In genomic region chr9:59638372-59638771, GRCm38 (mm10) we compare ENCODE assay signal across 26 mouse cellular contexts. TPM values are rescaled to one million over a fixed set of nuclear protein-coding genes. Genes with fewer than 3 reads are reported as not detected.
A peak's percentile ranks its signal among the peaks of the same experiment; 100 is the strongest.
DNase-seq lines count a peak whose midpoint lies in the region; ATAC-seq and TF ChIP-seq lines count a peak whose summit lies in the region.
"Had no signal": no experiment of that assay in that cellular context is flagged by ENCODE, and none has a peak within 500 bp of the region (broad histone marks: within the 10 kb centered on the region; RNA-seq: fewer than 3 reads in every experiment).

No protein-coding gene starts in this region.

- TF ChIP-seq POLR2A in MEL (IDR thresholded peaks at IDR 0.05; ENCODE audit: control insufficient read depth in 1 of 2, insufficient read depth in 1 of 2, low read depth in 1 of 2, low read length in 2 of 2, poor library complexity in 1 of 2), result no peak

- DNase-seq in embryonic facial prominence, embryonic 11.5 days (ENCODE audit: low spot score), result peak; percentile 29
- no peak for DNase-seq in embryonic facial prominence, embryonic 10.5 days (ENCODE audit: low spot score)
- peak; percentile 28 for DNase-seq in liver, embryonic 13.5 days
- no peak for DNase-seq in liver, postnatal 0 days
- peak; percentile 82 for DNase-seq in MEL (ENCODE audit: low read depth, low spot score)
- DNase-seq in ovary, adult 18-20 months (ENCODE audit: low spot score), result no peak
- DNase-seq in urinary bladder, postnatal 10 days (ENCODE audit: low spot score), result no peak
- DNase-seq: adrenal gland, adult 2 months; adrenal gland, postnatal 14 days; cerebellum, adult 11 months; cerebellum, adult 2 months; cerebellum, adult 9-11 months; cerebellum, postnatal 25 days; gastrocnemius, postnatal 25 days; heart, adult 2 months; heart, postnatal 14 days had no signal

- H3K27ac ChIP-seq in embryonic facial prominence, embryonic 11.5 days (replicated peaks; ENCODE audit: low read depth, low read length), result no peak overlapping the region
- H3K27ac ChIP-seq in embryonic facial prominence, embryonic 10.5 days (replicated peaks), result no peak overlapping the region
- H3K27ac ChIP-seq in liver, embryonic 13.5 days, result no peak overlapping the region
- no peak overlapping the region for H3K27ac ChIP-seq in liver, postnatal 0 days (ENCODE audit: low read depth)
- H3K27ac ChIP-seq in MEL (ENCODE audit: control insufficient read depth, low read depth, low read length), result peak overlapping the region; percentile 49
- H3K27ac ChIP-seq in liver, embryonic 16.5 days (ENCODE audit: low read length), result no peak overlapping the region
- H3K27ac ChIP-seq: forebrain, embryonic 12.5 days; forebrain, embryonic 15.5 days; heart, adult 2 months; heart, embryonic 10.5 days; heart, embryonic 13.5 days; hindbrain, embryonic 12.5 days; hindbrain, embryonic 15.5 days had no signal

- H3K9me3 ChIP-seq in embryonic facial prominence, embryonic 11.5 days (replicated peaks; ENCODE audit: control insufficient read depth, low read length), result no peaks in the 10 kb centered on the region
- H3K9me3 ChIP-seq in embryonic facial prominence, embryonic 10.5 days, result no peaks in the 10 kb centered on the region
- H3K9me3 ChIP-seq in liver, embryonic 13.5 days (replicated peaks), result no peaks in the 10 kb centered on the region
- H3K9me3 ChIP-seq in liver, postnatal 0 days (ENCODE audit: low read length), result no peaks in the 10 kb centered on the region
- no peaks in the 10 kb centered on the region for H3K9me3 ChIP-seq in MEL (replicated peaks; ENCODE audit: insufficient read depth, low read length)
- H3K9me3 ChIP-seq in liver, embryonic 16.5 days (replicated peaks; ENCODE audit: control insufficient read depth, low read length), result no peaks in the 10 kb centered on the region
- H3K9me3 ChIP-seq: forebrain, embryonic 12.5 days; forebrain, embryonic 15.5 days; heart, embryonic 10.5 days; heart, embryonic 13.5 days; hindbrain, embryonic 12.5 days; hindbrain, embryonic 15.5 days had no signal

- TF ChIP-seq RAD21 in MEL (IDR thresholded peaks at IDR 0.05; ENCODE audit: low read depth, low read length), result no peak

- H3K27me3 ChIP-seq in embryonic facial prominence, embryonic 11.5 days (ENCODE audit: control insufficient read depth, insufficient read depth, low read length), result no peaks in the 10 kb centered on the region
- no peaks in the 10 kb centered on the region for H3K27me3 ChIP-seq in embryonic facial prominence, embryonic 10.5 days (replicated peaks; ENCODE audit: low read depth, poor library complexity, severe bottlenecking)
- no peaks in the 10 kb centered on the region for H3K27me3 ChIP-seq in liver, embryonic 13.5 days
- no peaks in the 10 kb centered on the region for H3K27me3 ChIP-seq in liver, postnatal 0 days (ENCODE audit: insufficient read depth, low read length)
- no peaks in the 10 kb centered on the region for H3K27me3 ChIP-seq in MEL (ENCODE audit: control insufficient read depth in 1 of 2, insufficient read depth in 2 of 2, low read length in 2 of 2)
- no peaks in the 10 kb centered on the region for H3K27me3 ChIP-seq in liver, embryonic 16.5 days (ENCODE audit: control insufficient read depth, insufficient read depth, low read depth, low read length)
- H3K27me3 ChIP-seq: forebrain, embryonic 12.5 days; forebrain, embryonic 15.5 days; heart, embryonic 13.5 days; hindbrain, embryonic 12.5 days; hindbrain, embryonic 15.5 days; Patski had no signal

- TF ChIP-seq EP300 in liver, postnatal 0 days (IDR thresholded peaks at IDR 0.05; ENCODE audit: low read depth), result no peak
- TF ChIP-seq EP300 in MEL (IDR thresholded peaks at IDR 0.05; ENCODE audit: low read depth in 1 of 2, low read length in 2 of 2), result peak; percentile 91 to 93

- no peaks in the 10 kb centered on the region for H3K4me1 ChIP-seq in embryonic facial prominence, embryonic 11.5 days (ENCODE audit: control insufficient read depth, insufficient read depth, low read length)
- no peaks in the 10 kb centered on the region for H3K4me1 ChIP-seq in embryonic facial prominence, embryonic 10.5 days
- peaks cover 12% of the 10 kb centered on the region for H3K4me1 ChIP-seq in liver, embryonic 13.5 days (replicated peaks)
- no peaks in the 10 kb centered on the region for H3K4me1 ChIP-seq in liver, postnatal 0 days (ENCODE audit: insufficient read depth)
- peaks cover 11 to 13% of the 10 kb centered on the region in 2 experiments for H3K4me1 ChIP-seq in MEL (ENCODE audit: control insufficient read depth in 1 of 2, insufficient read depth in 2 of 2, low read length in 2 of 2)
- no peaks in the 10 kb centered on the region; the same call in 1 of the 2 replicates for H3K4me1 ChIP-seq in liver, embryonic 16.5 days (ENCODE audit: control insufficient read depth, low read depth, low read length)
- H3K4me1 ChIP-seq: forebrain, embryonic 12.5 days; forebrain, embryonic 15.5 days; heart, embryonic 10.5 days; heart, embryonic 13.5 days; hindbrain, embryonic 12.5 days; hindbrain, embryonic 15.5 days had no signal

- H3K79me2 ChIP-seq in MEL (ENCODE audit: control insufficient read depth, insufficient read depth, low read length, poor library complexity), result no peaks in the 10 kb centered on the region

- WGBS in embryonic facial prominence, embryonic 11.5 days, result 88% methylated on average over 1 of the region's 1 CpGs
- WGBS in embryonic facial prominence, embryonic 10.5 days, result 82% methylated on average over 1 of the region's 1 CpGs
- 37% methylated on average over 1 of the region's 1 CpGs for WGBS in liver, embryonic 13.5 days (ENCODE audit: insufficient replicate concordance)
- 55% methylated on average over 1 of the region's 1 CpGs for WGBS in liver, postnatal 0 days (ENCODE audit: insufficient replicate concordance)
- 13% methylated on average over 1 of the region's 1 CpGs for WGBS in liver, embryonic 16.5 days (ENCODE audit: insufficient replicate concordance)

- H3K4me2 ChIP-seq in embryonic facial prominence, embryonic 11.5 days (ENCODE audit: low read depth, low read length), result no peak overlapping the region
- no peak overlapping the region for H3K4me2 ChIP-seq in liver, embryonic 13.5 days
- H3K4me2 ChIP-seq in liver, postnatal 0 days (ENCODE audit: low read depth, low read length), result no peak overlapping the region
- no peak overlapping the region for H3K4me2 ChIP-seq in liver, embryonic 16.5 days (ENCODE audit: low read depth, low read length)
- H3K4me2 ChIP-seq: forebrain, embryonic 12.5 days; forebrain, embryonic 15.5 days; heart, embryonic 13.5 days; hindbrain, embryonic 12.5 days; hindbrain, embryonic 15.5 days had no signal

- H3K4me3 ChIP-seq in embryonic facial prominence, embryonic 11.5 days (ENCODE audit: low read depth, low read length), result no peak overlapping the region
- no peak overlapping the region for H3K4me3 ChIP-seq in embryonic facial prominence, embryonic 10.5 days
- no peak overlapping the region for H3K4me3 ChIP-seq in liver, embryonic 13.5 days (replicated peaks)
- no peak overlapping the region for H3K4me3 ChIP-seq in liver, postnatal 0 days (ENCODE audit: low read depth, low read length)
- no peak overlapping the region for H3K4me3 ChIP-seq in MEL (ENCODE audit: control insufficient read depth in 1 of 2, insufficient read depth in 1 of 2, low read depth in 2 of 2, low read length in 2 of 2)
- no peak overlapping the region for H3K4me3 ChIP-seq in liver, embryonic 16.5 days (ENCODE audit: low read depth, low read length)
- H3K4me3 ChIP-seq: erythroblast, embryonic 14.5 days; forebrain, embryonic 12.5 days; forebrain, embryonic 15.5 days; heart, adult 2 months; heart, embryonic 10.5 days; heart, embryonic 13.5 days; hindbrain, embryonic 12.5 days; hindbrain, embryonic 15.5 days had no signal

- no peak for TF ChIP-seq CTCF in liver, postnatal 0 days (IDR thresholded peaks at IDR 0.05; ENCODE audit: low read depth)
- TF ChIP-seq CTCF in MEL (IDR thresholded peaks at IDR 0.05 in 2 of 3, conservative IDR thresholded peaks at IDR 0.05 in 1 of 3; ENCODE audit: control insufficient read depth in 1 of 3, insufficient read depth in 1 of 3, low read depth in 2 of 3, low read length in 3 of 3, poor library complexity in 1 of 3, severe bottlenecking in 1 of 3), result no peak

- H3K36me3 ChIP-seq in embryonic facial prominence, embryonic 11.5 days (replicated peaks; ENCODE audit: control insufficient read depth, insufficient read depth, low read depth, low read length), result peaks cover 5% of the 10 kb centered on the region
- peaks cover 97% of the 10 kb centered on the region for H3K36me3 ChIP-seq in embryonic facial prominence, embryonic 10.5 days (replicated peaks)
- peaks cover 14% of the 10 kb centered on the region; the same call in 1 of the 2 replicates for H3K36me3 ChIP-seq in liver, embryonic 13.5 days
- peaks cover 34% of the 10 kb centered on the region for H3K36me3 ChIP-seq in liver, postnatal 0 days (replicated peaks; ENCODE audit: insufficient read depth, low read length)
- peaks cover 13 to 25% of the 10 kb centered on the region in 2 experiments for H3K36me3 ChIP-seq in MEL (ENCODE audit: control insufficient read depth in 1 of 2, insufficient read depth in 2 of 2, low read length in 2 of 2)
- no peaks in the 10 kb centered on the region for H3K36me3 ChIP-seq in liver, embryonic 16.5 days (ENCODE audit: control insufficient read depth, insufficient read depth)

- no peak overlapping the region for H3K9ac ChIP-seq in embryonic facial prominence, embryonic 11.5 days (replicated peaks; ENCODE audit: low read length)
- no peak overlapping the region for H3K9ac ChIP-seq in liver, embryonic 13.5 days
- H3K9ac ChIP-seq in liver, postnatal 0 days (replicated peaks), result no peak overlapping the region
- H3K9ac ChIP-seq in MEL (ENCODE audit: control insufficient read depth, low read depth, low read length, poor library complexity, severe bottlenecking), result no peak overlapping the region
- no peak overlapping the region for H3K9ac ChIP-seq in liver, embryonic 16.5 days (ENCODE audit: low read depth, low read length)
- H3K9ac ChIP-seq: forebrain, embryonic 12.5 days; forebrain, embryonic 15.5 days; heart, embryonic 13.5 days; hindbrain, embryonic 12.5 days; hindbrain, embryonic 15.5 days had no signal

- ATAC-seq in embryonic facial prominence, embryonic 11.5 days (replicated peaks; ENCODE audit: insufficient number of reproducible peaks, low FRiP score, low TSS enrichment, low read depth), result no peak
- ATAC-seq in liver, embryonic 13.5 days (ENCODE audit: low read depth), result peak; percentile 67; the same call in 1 of the 2 replicates
- ATAC-seq in liver, postnatal 0 days, result no peak
- 0 out of 2 replicates have a peak, but pooled peaks have one; percentile 24 for ATAC-seq in liver, embryonic 16.5 days (ENCODE audit: low read depth)
- ATAC-seq: forebrain, embryonic 15.5 days; Patski had no signal

RNA-seq across cellular contexts. Expression of gene Pkm, which starts 17.8 kb away (rescaled TPM):
- polyA plus RNA-seq in embryonic facial prominence, embryonic 11.5 days (2014; fragmentation: Nextera tagmentation; extraction: Ambion mirVana), result 1,805 and 1,941 TPM in 2 replicates
- 2,716 and 3,081 TPM in 2 replicates for polyA plus RNA-seq in embryonic facial prominence, embryonic 10.5 days (2016; fragmentation: Nextera tagmentation; extraction: Ambion mirVana)
- 229 and 232 TPM in 2 replicates for polyA plus RNA-seq in liver, embryonic 13.5 days (2015; fragmentation: Nextera tagmentation; extraction: Ambion mirVana)
- polyA plus RNA-seq in liver, postnatal 0 days (2015; fragmentation: Nextera tagmentation; extraction: Ambion mirVana), result 108 and 117 TPM in 2 replicates
- 710 and 1,836 TPM in 2 replicates for total RNA-seq in MEL (2012; rRNA removed)
- 1,000 to 10,000 TPM in 1 of 2 experiments, 10 to 100 TPM in 1; 71.6 to 2,746 TPM for polyA plus RNA-seq in MEL (2012; ENCODE audit: insufficient read depth in 1 of 2, insufficient read length in 2 of 2, low read depth in 1 of 2, low replicate concordance in 2 of 2, missing spikeins in 1 of 2)
- 152 and 158 TPM in 2 replicates for polyA plus RNA-seq in liver, embryonic 16.5 days (2015; fragmentation: Nextera tagmentation; extraction: Ambion mirVana)

RNA-seq across cellular contexts. Expression of gene Parp6, which starts 21.3 kb away (rescaled TPM):
- polyA plus RNA-seq in embryonic facial prominence, embryonic 11.5 days (2014; fragmentation: Nextera tagmentation; extraction: Ambion mirVana), result 36.8 and 43.6 TPM in 2 replicates
- 37.7 and 40.8 TPM in 2 replicates for polyA plus RNA-seq in embryonic facial prominence, embryonic 10.5 days (2016; fragmentation: Nextera tagmentation; extraction: Ambion mirVana)
- 3.7 and 3.9 TPM in 2 replicates for polyA plus RNA-seq in liver, embryonic 13.5 days (2015; fragmentation: Nextera tagmentation; extraction: Ambion mirVana)
- polyA plus RNA-seq in liver, postnatal 0 days (2015; fragmentation: Nextera tagmentation; extraction: Ambion mirVana), result 3.0 and 3.5 TPM in 2 replicates
- total RNA-seq in MEL (2012; rRNA removed), result 5.9 and 6.4 TPM in 2 replicates
- 10 to 100 TPM in 1 of 2 experiments, not detected in 1; 13.8 TPM for polyA plus RNA-seq in MEL (2012; ENCODE audit: insufficient read depth in 1 of 2, insufficient read length in 2 of 2, low read depth in 1 of 2, low replicate concordance in 2 of 2, missing spikeins in 1 of 2)
- polyA plus RNA-seq in liver, embryonic 16.5 days (2015; fragmentation: Nextera tagmentation; extraction: Ambion mirVana), result 3.5 and 4.3 TPM in 2 replicates

RNA-seq across cellular contexts. Expression of gene Gramd2, which starts 41.6 kb away (rescaled TPM):
- 0.31 and 1.0 TPM in 2 replicates for polyA plus RNA-seq in embryonic facial prominence, embryonic 11.5 days (2014; fragmentation: Nextera tagmentation; extraction: Ambion mirVana)
- polyA plus RNA-seq in embryonic facial prominence, embryonic 10.5 days (2016; fragmentation: Nextera tagmentation; extraction: Ambion mirVana), result 0.24 and 0.64 TPM in 2 replicates
- polyA plus RNA-seq in liver, embryonic 13.5 days (2015; fragmentation: Nextera tagmentation; extraction: Ambion mirVana), result 0.05 TPM in 1 of 2 replicates, not detected in the other
- polyA plus RNA-seq in liver, postnatal 0 days (2015; fragmentation: Nextera tagmentation; extraction: Ambion mirVana), result 0.21 and 0.22 TPM in 2 replicates
- not detected in 2 replicates for total RNA-seq in MEL (2012; rRNA removed)
- under 1 TPM in 1 of 2 experiments, not detected in 1; 0.04 TPM for polyA plus RNA-seq in MEL (2012; ENCODE audit: insufficient read depth in 1 of 2, insufficient read length in 2 of 2, low read depth in 1 of 2, low replicate concordance in 2 of 2, missing spikeins in 1 of 2)
- polyA plus RNA-seq in liver, embryonic 16.5 days (2015; fragmentation: Nextera tagmentation; extraction: Ambion mirVana), result 0.25 and 0.27 TPM in 2 replicates
- total RNA-seq: common myeloid progenitor, adult 5-6 weeks; heart, adult 2 months had no signal
- polyA plus RNA-seq: erythroblast, embryonic 14.5 days had no signal

Comparison
In these comparisons a context has a peak if more than half of its experiments do, and no peak if none do; other contexts are left out.
1. ATAC-seq: peak in liver, embryonic 13.5 days (single experiment) and liver, embryonic 16.5 days (single experiment); none in embryonic facial prominence, embryonic 11.5 days (single experiment) and liver, postnatal 0 days (single experiment).
2. DNase-seq: peak in embryonic facial prominence, embryonic 11.5 days (single experiment), liver, embryonic 13.5 days (single experiment) and MEL (single experiment); none in embryonic facial prominence, embryonic 10.5 days (single experiment), liver, postnatal 0 days (single experiment), ovary, adult 18-20 months (single experiment) and urinary bladder, postnatal 10 days (single experiment).